Mouse (Mus musculus) CH12.LX (cell line): Measurements from ENCODE around the gene Smim6. TPM values are rescaled to one million over a fixed set of nuclear protein-coding genes. Genes with fewer than 3 reads are reported as not detected.

ENCODE experiments used
- DNase-seq: peaks from one replicate; pipeline ENCODE4 v3.0.0-alpha.2; 2013; ENCODE audit errors: extremely low read depth
- H3K27ac ChIP-seq: 2 replicates; pipeline ENCODE4 v1.5.1; 2012; ENCODE audit warnings: low read depth, mild to moderate bottlenecking, control low read depth, moderate library complexity; ENCODE audit not compliant: insufficient read depth
- H3K27me3 ChIP-seq: replicated peaks from 2 replicates; pipeline ENCODE3; 2012; ENCODE audit warnings: inconsistent platforms
- H3K36me3 ChIP-seq, 2 experiments: replicated peaks in 1 of 2; 2 replicates each; pipeline versions ENCODE3 to v1.6.1; 2012; ENCODE audit warnings: inconsistent platforms in 1 of 2, low read length in 1 of 2, mild to moderate bottlenecking in 1 of 2, mixed read lengths in 1 of 2, moderate library complexity in 1 of 2; ENCODE audit not compliant: control insufficient read depth in 1 of 2, insufficient read depth in 1 of 2
- H3K4me1 ChIP-seq, 2 experiments: 2 replicates each; pipeline ENCODE4 v1.6.1; 2012; ENCODE audit warnings: inconsistent platforms in 1 of 2, moderate library complexity in 1 of 2; ENCODE audit not compliant: insufficient read depth in 2 of 2, control insufficient read depth in 1 of 2
- H3K4me2 ChIP-seq: 2 replicates; pipeline ENCODE4 v1.6.1; 2012; ENCODE audit warnings: low read depth, mild to moderate bottlenecking, control low read depth; ENCODE audit not compliant: poor library complexity, insufficient read depth, severe bottlenecking
- H3K4me3 ChIP-seq, 3 experiments: fragments of 150-350 bp in 1 of 3; sonication (generic) in 1 of 3; replicated peaks in 1 of 3; 2 replicates each; pipeline versions ENCODE3 to v1.5.1; 2011 to 2012; ENCODE audit warnings: low read depth in 2 of 3, low read length in 2 of 3, mild to moderate bottlenecking in 2 of 3, moderate library complexity in 2 of 3, control low read depth in 1 of 3, improper control_type of control experiment in 1 of 3, inconsistent platforms in 1 of 3, mixed read lengths in 1 of 3; ENCODE audit not compliant: poor library complexity in 1 of 3
- H3K79me2 ChIP-seq: replicated peaks from 2 replicates; pipeline ENCODE4 v1.6.1; 2012; ENCODE audit warnings: mild to moderate bottlenecking, moderate library complexity; ENCODE audit not compliant: control insufficient read depth, poor library complexity, insufficient read depth, severe bottlenecking; ENCODE audit errors: extremely low read depth
- H3K9ac ChIP-seq: 2 replicates; pipeline ENCODE4 v1.6.1; 2012; ENCODE audit warnings: low read depth, mild to moderate bottlenecking, control low read depth, moderate library complexity; ENCODE audit not compliant: insufficient read depth
- H3K9me3 ChIP-seq: replicated peaks from 2 replicates; pipeline ENCODE3; 2012; ENCODE audit warnings: low read length, inconsistent platforms, mixed read lengths
- BHLHE40 ChIP-seq: IDR thresholded peaks from 2 replicates; pipeline ENCODE4 v1.6.1; 2011; ENCODE audit warnings: mild to moderate bottlenecking, low read depth, low read length, improper control_type of control experiment
- CTCF ChIP-seq, 2 experiments: IDR thresholded peaks in 1 of 2; conservative IDR thresholded peaks in 1 of 2; 2 replicates each; pipeline ENCODE4 v1.5.1; 2011 to 2012; ENCODE audit warnings: low read depth in 2 of 2, low read length in 2 of 2, improper control_type of control experiment in 1 of 2, inconsistent platforms in 1 of 2, mild to moderate bottlenecking in 1 of 2, moderate library complexity in 1 of 2
- EP300 ChIP-seq: IDR thresholded peaks from 2 replicates; pipeline ENCODE4 v1.6.1; 2011; ENCODE audit warnings: low read length, improper control_type of control experiment
- ETS1 ChIP-seq: conservative IDR thresholded peaks from 2 replicates; pipeline ENCODE4 v1.6.1; 2012; ENCODE audit warnings: low read depth, mild to moderate bottlenecking, inconsistent platforms, low read length, improper control_type of control experiment, moderate library complexity
- HCFC1 ChIP-seq: IDR thresholded peaks from 2 replicates; pipeline ENCODE4 v1.6.1; 2012; ENCODE audit warnings: low read depth, mild to moderate bottlenecking, inconsistent platforms, low read length, improper control_type of control experiment
- IRF4 ChIP-seq: IDR thresholded peaks from 2 replicates; pipeline ENCODE4 v1.6.1; 2014; ENCODE audit warnings: low read depth, mild to moderate bottlenecking, inconsistent platforms, low read length, improper control_type of control experiment
- KAT2A ChIP-seq: IDR thresholded peaks from 2 replicates; pipeline ENCODE4 v1.6.1; 2012; ENCODE audit warnings: low read length, improper control_type of control experiment, inconsistent platforms; ENCODE audit not compliant: insufficient replicate concordance
- MAX ChIP-seq: IDR thresholded peaks from 2 replicates; pipeline ENCODE4 v1.6.1; 2011; ENCODE audit warnings: low read length, improper control_type of control experiment
- MYC ChIP-seq: IDR thresholded peaks from 2 replicates; pipeline ENCODE4 v1.6.1; 2011; ENCODE audit warnings: low read depth, mild to moderate bottlenecking, improper control_type of control experiment, low read length
- NRF1 ChIP-seq: IDR thresholded peaks from 2 replicates; pipeline ENCODE4 v1.6.1; 2014; ENCODE audit warnings: low read depth, mild to moderate bottlenecking, inconsistent platforms, low read length, improper control_type of control experiment, moderate library complexity
- PAX5 ChIP-seq: IDR thresholded peaks from 2 replicates; pipeline ENCODE4 v1.6.1; 2012; ENCODE audit warnings: low read length, inconsistent platforms, mixed read lengths
- POLR2A ChIP-seq: IDR thresholded peaks from 2 replicates; pipeline ENCODE4 v1.6.1; 2011; ENCODE audit warnings: low read depth, mild to moderate bottlenecking, improper control_type of control experiment, low read length
- POLR2AphosphoS2 ChIP-seq: IDR thresholded peaks from 2 replicates; pipeline ENCODE4 v1.6.1; 2011; ENCODE audit warnings: low read depth, low read length, improper control_type of control experiment
- SIN3A ChIP-seq: IDR thresholded peaks from 2 replicates; pipeline ENCODE4 v1.6.1; 2012; ENCODE audit warnings: low read length, improper control_type of control experiment, inconsistent platforms
- TCF12 ChIP-seq: IDR thresholded peaks from 2 replicates; pipeline ENCODE4 v1.6.1; 2014; ENCODE audit warnings: low read depth, mild to moderate bottlenecking, inconsistent platforms, low read length, improper control_type of control experiment
- UBTF ChIP-seq: IDR thresholded peaks from 2 replicates; pipeline ENCODE4 v1.6.1; 2012; ENCODE audit warnings: low read depth, mild to moderate bottlenecking, inconsistent platforms, low read length, improper control_type of control experiment, moderate library complexity
- USF1 ChIP-seq: IDR thresholded peaks from 2 replicates; pipeline ENCODE4 v1.6.1; 2014; ENCODE audit warnings: low read depth, mild to moderate bottlenecking, inconsistent platforms, low read length, improper control_type of control experiment
- USF2 ChIP-seq: conservative IDR thresholded peaks from 2 replicates; pipeline ENCODE4 v1.6.1; 2011; ENCODE audit warnings: low read depth, low read length, improper control_type of control experiment
- ZKSCAN1 ChIP-seq: IDR thresholded peaks from 2 replicates; pipeline ENCODE4 v1.6.1; 2012; ENCODE audit warnings: low read depth, inconsistent platforms, low read length, improper control_type of control experiment, borderline replicate concordance
- ZNF384 ChIP-seq: IDR thresholded peaks from 2 replicates; pipeline ENCODE4 v1.6.1; 2012; ENCODE audit warnings: low read depth, low read length, improper control_type of control experiment, inconsistent platforms
- dilution Hi-C: fragments of 300-500 bp; cut with MboI; formaldehyde crosslinking; loops from 2 replicates; pipeline ENCODE4 v1.14.3; 2020; ENCODE audit warnings: low sequenced_read_pairs; ENCODE audit not compliant: extremely low pct_unique_long_range_greater_than_20kb, extremely low pct_ligation_motif_present
- in situ Hi-C: fragments of 300-500 bp; cut with MboI; formaldehyde crosslinking; loops from 3 replicates; pipeline ENCODE4 v1.14.3; 2019; ENCODE audit warnings: low sequenced_read_pairs, low pct_ligation_motif_present, low pct_unique_long_range_greater_than_20kb, mixed read lengths
- polyA plus RNA-seq: library from polyadenylated mRNA; unstranded; fragments of >175 nt; gene quantifications from 2 replicates; pipeline ENCODE4 v1.2.1, GENCODE M21; 2012; ENCODE audit warnings: low read depth; ENCODE audit not compliant: insufficient read length
- total RNA-seq, 2 experiments: library from RNA; depleted of rRNA; stranded (reverse); fragments of 300-350 nt in 1 of 2; fragments of >200 nt in 1 of 2; gene quantifications; 2 replicates each; pipeline ENCODE4 v1.2.3; 2012 to 2014

The Smim6 gene
- total and polyA plus RNA-seq, 3 experiments, result 0.21 to 0.56 TPM; not detected in 1

DNA sequence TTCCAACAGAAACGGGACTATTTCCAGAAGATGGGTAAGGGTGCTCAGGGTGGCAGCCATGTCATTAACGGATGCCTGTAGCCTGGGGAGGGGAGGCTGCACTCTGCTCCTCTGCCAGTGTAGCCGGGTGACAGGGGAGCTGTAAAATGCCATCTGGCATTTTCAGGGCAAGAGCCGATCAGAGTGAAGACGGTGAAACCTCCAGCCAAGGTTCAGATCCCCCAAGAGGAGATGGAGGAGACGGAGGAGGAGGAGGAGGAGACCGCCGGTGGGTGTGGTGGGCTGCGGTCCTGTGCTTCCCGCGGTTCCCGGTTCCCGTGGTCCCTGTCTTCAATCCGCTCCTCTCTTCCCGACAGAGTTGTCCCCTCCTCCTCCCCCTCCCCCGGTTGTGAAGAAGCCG lies 28.6 kb upstream of the Smim6 start:
- Histone ChIP-seq H3K4me1 (peaks cover 0 to 8% of the 10 kb centered on the region in 2 experiments; a peak in 2 of 4 replicates), H3K9me3 (no peaks in the 10 kb centered on the region), H3K27me3 (peaks cover 18% of the 10 kb centered on the region), H3K36me3 (no peaks in the 10 kb centered on the region), H3K9ac (no peak overlapping the region), H3K4me3 (no peak overlapping the region), H3K4me2 (no peak overlapping the region), H3K27ac (no peak overlapping the region), H3K79me2 (no peaks in the 10 kb centered on the region)
- dilution Hi-C loops (no loop called here), in situ Hi-C loops (no loop called here)
- DNase-seq, result no peak
- TF ChIP-seq ZNF384 (no peak), IRF4 (no peak), EP300 (no peak), HCFC1 (no peak), CTCF (conservative IDR thresholded peaks at IDR 0.05 in 1 of 2, IDR thresholded peaks at IDR 0.05 in 1 of 2; ENCODE audit: low read depth in 2 of 2, low read length in 2 of 2) (no peak), BHLHE40 (no peak), KAT2A (no peak), USF2 (no peak), PAX5 (no peak), SIN3A (no peak), ZKSCAN1 (no peak), TCF12 (no peak), POLR2A (no peak)

DNA sequence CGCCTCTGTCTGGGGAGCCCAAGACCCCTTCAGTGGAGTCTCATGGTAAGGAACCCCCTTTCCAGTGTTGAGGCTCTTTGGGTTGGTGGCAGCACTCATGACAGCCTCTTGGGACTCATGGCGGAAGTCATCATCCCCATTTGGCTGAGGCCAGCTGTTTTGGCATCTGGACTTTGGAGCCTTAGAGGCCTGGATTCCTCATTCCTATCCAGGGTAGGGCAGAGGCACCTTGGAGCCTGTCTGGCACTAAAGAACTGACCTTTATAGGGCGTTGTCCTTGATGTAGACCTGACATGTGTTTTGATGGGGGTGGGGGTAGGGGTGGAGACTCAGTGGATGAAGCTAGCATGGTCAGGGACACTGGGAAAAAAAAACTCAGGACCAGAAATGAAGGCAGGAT lies 27.5 kb upstream of the Smim6 start:
- Histone ChIP-seq H3K27me3 (peaks cover 18% of the 10 kb centered on the region), H3K4me3 (no peak overlapping the region)

DNA sequence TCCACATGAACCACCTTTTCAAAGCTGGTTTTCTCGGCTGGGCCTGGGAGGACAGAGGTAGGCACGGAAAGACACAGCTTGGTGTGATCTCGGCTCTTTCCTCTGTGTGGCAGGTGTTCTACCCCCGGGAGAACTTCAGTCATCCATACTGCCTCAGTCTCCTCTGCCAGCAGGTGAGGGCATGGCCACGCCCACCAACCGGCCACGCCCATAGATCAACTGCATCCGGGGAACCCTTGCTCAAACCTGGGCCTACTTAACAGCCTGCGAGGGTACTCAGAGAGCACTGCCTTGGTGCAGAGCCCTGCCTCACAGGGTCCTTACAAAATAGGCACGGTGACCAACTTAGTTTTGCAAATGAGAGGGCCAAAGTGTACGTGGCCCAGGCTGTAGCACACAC lies 26.5 kb upstream of the Smim6 start:
- dilution Hi-C loops, result no loop called here
- H3K27ac ChIP-seq, result no peak overlapping the region

More for the DNA sequence above, 27.5 kb upstream of the Smim6 start:
- no peaks in the 10 kb centered on the region for H3K79me2 ChIP-seq
- in situ Hi-C loops, result no loop called here
- H3K9ac ChIP-seq, result no peak overlapping the region
- H3K27ac ChIP-seq, result no peak overlapping the region
- H3K9me3 ChIP-seq, result no peaks in the 10 kb centered on the region
- TF ChIP-seq UBTF, result no peak
- no peak for TF ChIP-seq BHLHE40
- no peak for DNase-seq
- H3K4me2 ChIP-seq, result no peak overlapping the region
- peaks cover 0 to 9% of the 10 kb centered on the region in 2 experiments; a peak in 2 of 4 replicates for H3K4me1 ChIP-seq
- dilution Hi-C loops, result no loop called here
- H3K36me3 ChIP-seq, result peaks cover 0 to 3% of the 10 kb centered on the region in 2 experiments

More for the DNA sequence above, 26.5 kb upstream of the Smim6 start:
- DNase-seq, result no peak
- H3K4me1 ChIP-seq, result peaks cover 0 to 9% of the 10 kb centered on the region in 2 experiments; a peak in 2 of 4 replicates
- no peak overlapping the region for H3K4me2 ChIP-seq
- H3K36me3 ChIP-seq, result peaks cover 0 to 10% of the 10 kb centered on the region in 2 experiments
- TF ChIP-seq USF1 (no peak), BHLHE40 (no peak), MAX (no peak), ETS1 (no peak), EP300 (no peak), POLR2AphosphoS2 (no peak), KAT2A (no peak), USF2 (no peak), NRF1 (no peak), MYC (no peak)
- TF ChIP-seq, all 38 proteins: peak for 0
- Histone ChIP-seq H3K4me3 (no peak overlapping the region), H3K79me2 (no peaks in the 10 kb centered on the region), H3K9me3 (no peaks in the 10 kb centered on the region), H3K9ac (no peak overlapping the region), H3K27me3 (peaks cover 18% of the 10 kb centered on the region)
- in situ Hi-C loops, result no loop called here
